Mouse (Mus musculus) layer of hippocampus, postnatal 25 days (tissue): Measurements from ENCODE around the gene Pgpep1l. TPM values are rescaled to one million over a fixed set of nuclear protein-coding genes. Genes with fewer than 3 reads are reported as not detected.

Experiments
- DNase-seq, 2 experiments: peaks; one replicate each; pipeline ENCODE4 v3.0.0; 2022; ENCODE audit warnings: mixed read lengths in 2 of 2, low spot score in 1 of 2; ENCODE audit errors: extremely low spot score in 1 of 2
- total RNA-seq, 2 experiments: library from RNA; stranded (reverse); gene quantifications; 2 replicates each; pipeline ENCODE4 v1.2.3; 2021

The Pgpep1l gene
- total RNA-seq, 2 experiments from 2014 or later, result 2.4 to 3.3 TPM

DNA sequence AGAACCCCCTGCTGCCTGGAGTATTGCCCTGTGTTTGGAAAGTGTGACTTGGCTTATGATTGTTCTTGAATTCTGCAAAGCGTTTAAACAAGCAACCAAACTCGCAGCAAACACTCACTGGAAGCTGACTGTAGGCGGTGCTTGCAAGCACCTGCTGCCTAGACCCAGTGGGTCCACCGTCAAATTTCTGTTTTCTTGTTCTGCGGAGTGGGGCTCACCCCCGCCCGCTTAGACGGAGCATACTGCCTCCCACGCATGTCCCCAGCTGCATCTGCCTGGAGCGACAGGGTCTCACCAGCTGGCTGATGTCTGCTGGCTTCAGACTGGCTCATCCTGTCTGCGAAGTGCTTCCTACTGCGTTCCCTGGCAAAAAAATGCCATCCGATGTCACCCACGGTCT, 498 bp upstream of the Pgpep1l start:
- DNase-seq, result peak; percentile 59 to 70

DNA sequence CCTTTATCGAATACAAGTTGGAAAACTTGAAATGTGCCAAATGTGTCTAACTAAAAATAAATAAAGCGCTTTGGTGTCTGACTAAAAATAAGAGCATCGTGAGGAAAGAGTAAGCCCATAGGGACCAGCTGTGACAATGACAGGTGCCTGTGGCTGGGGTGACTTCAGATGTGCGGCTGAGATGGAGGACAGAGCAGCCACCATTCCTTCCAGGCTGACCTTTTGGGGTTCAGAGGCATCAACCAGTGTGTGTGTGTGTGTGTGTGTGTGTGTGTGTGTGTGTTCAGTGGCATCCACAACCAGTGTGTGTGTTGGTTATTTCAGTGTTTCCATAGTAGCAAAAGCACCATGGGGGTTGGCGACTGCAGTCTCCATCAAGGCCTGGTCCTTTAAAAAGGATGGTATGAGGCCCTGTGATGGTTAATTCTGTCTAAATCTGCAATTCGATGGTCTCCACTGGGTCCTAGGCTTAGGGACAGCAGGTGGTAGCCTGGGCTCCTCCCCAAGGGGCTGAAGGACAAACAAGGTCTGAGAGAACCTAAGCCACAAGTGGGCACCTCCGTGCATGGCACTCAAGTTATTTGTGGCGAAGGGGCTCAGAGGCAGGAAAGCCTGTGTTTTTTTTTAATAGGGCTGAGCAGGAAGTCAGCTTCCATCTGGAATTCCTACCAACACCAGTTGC, 546 bp downstream of the Pgpep1l start:
- no peak for DNase-seq

DNA sequence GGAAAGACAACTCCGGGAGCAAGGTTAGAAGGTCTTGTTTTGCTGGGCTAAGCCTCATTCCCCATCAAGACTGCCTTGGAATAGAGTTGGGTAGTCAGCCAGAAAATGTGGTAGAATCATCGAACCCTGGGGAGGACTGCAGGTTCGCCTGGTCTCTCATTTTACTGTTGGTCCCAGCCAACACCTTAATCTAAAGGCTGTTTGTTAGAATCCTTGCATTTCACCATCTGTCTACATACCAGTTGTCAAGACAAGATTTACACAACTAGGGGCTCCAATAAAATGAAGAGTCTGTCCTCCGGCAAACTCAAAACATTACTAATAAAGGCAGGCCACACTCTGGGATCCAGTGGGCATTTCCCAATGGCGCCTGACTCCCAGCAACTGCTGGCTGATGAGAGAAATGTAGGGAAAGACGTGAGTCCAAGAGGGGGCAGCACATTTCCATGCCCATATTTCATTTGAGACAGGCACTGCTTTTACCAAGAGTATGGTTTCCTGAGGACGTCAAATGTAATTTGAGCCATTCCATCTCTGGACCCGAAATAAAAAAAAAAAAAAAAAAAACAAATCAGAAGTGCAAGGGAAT, 1.3 kb downstream of the Pgpep1l start:
- no peak for DNase-seq

DNA sequence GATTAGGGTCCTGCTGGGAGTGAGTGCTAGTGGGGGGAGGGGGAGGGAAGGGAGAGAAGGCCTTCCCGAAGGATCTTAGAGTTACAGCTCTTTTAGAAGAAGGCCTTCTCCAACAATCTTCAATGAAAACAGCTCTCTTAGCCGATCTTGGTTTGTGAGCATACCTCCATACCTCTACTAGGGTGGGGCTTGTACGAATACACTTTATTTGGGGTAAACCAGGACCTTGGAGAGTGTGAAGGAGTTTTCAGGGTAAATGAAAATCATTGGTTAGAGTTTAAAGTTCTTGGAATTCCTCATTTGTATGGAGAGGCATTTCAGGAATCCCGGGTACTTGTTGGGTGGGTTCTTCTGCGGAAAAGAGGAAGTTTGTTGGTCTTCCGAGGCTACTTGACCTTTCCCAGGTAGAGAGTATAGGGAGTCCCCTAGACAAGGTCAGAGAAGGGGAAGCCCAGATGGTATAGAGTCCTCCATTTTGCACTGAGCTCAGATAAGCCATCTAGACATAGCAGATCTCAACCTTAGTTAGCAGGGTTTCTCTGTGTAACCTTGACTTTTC, 4.4 kb downstream of the Pgpep1l start:
- DNase-seq, result no peak

DNA sequence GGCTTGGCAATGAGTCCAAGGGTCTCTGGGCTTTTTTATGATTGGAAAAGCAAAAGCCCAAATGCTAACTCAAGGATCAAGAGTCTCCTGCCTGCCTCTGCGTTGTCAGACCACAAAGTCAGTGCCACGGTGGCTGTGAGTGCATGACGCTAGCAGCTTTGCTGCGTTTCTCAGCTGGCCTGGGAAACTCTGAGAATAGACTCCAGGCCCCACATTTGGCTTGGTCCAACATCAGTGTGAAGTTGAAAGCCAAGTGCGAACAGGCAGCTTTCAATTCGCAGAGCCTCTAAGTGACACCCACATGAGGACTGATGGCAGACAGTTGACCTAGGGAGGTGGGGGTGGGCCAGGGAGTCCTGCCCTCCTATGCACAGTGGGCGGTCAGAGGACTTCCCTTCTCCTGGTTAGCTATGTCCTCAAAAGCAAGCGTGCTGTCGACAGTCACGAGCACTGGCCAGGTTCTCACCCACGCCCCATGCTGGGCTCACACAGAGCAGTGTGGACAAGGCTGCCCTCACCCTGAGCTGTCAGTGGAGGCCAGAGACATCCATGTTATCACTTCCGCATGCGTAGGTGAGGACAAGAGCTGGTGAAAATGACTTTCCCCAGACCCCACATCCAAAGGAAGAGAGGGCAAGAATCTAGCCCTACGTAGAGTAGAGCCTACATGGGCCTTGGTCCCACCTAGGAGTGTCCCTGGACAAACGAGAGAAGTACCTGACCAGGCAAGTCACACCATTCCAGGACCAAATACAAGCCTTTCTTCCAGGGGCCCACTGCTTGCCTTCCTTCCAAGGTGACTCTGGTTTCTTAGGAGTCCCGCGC, 5.5 kb downstream of the Pgpep1l start:
- no peak for DNase-seq

DNA sequence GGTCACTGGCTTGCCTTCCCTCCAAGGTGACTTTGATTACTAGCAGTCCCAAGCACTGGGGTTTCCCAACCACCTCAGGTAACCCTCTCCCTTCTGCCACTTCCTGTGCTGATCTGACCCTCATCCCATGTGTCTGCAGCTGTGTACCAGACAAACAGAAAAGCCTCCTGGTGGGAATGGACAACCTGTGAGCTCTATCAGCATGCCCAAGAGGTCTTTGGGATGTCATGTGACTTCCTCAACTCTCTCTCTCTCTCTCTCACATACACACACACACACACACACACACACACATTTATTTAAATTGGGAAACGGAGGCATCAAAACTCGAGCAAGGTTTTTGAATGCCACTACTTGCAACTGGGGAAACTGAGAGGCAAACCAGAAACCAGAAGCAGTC, 6.3 kb downstream of the Pgpep1l start:
- no peak for DNase-seq

DNA sequence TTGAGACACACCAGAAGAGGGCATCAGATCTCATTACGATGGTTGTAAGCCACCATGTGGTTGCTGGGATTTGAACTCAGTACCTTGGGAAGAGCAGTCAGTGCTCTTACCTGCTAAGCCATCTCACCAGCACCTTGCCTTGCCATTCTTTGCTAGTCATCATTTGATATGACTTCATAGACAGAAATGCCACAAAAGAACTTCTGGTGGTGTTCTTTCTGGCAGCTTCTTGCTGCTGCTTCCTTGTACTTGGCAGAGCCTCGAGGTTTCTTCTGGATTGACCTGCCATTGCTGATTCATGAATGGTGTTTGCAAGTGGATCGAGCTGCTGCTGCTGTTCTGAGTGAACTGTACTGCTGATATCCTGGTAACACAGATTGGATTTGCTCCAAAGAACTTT, 13.1 kb downstream of the Pgpep1l start:
- DNase-seq, result no peak

DNA sequence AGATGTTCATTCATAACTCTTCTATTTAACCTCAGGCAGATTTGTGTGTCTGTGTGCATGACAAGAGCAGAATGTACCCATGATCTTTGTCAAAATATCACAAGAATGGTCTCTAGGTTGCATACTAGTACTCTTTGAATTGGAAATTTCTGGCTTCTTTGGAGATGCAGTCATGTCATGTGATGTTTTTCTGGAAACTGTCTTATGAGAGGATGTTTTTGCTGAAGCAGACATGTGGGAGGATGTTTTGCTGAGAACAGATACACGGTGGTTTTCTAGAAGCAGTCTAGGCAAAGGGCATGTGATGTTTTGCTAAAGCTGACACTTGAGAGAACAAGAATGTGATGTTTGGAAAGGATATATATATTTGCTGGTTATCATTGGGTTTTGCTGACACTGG, 13.6 kb downstream of the Pgpep1l start:
- DNase-seq, result no peak

DNA sequence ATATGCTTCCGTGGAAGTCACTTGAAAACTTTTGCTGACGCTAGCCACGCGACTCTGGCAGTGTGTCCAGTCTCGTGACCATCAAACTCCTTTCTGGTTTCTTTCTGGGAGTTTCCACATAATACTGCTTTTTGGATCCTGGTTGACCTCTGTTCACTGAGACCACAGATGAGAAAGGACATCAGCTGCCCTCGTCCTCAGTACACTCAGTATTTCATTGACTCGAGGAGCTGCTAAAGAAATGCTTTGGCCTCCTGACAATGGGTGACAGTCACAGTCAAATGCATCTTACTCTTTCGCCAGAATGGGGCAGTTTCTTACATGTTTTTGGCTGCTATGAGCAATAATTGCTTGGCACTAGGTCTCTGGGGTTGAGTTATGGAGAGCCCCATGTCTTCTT, 17.8 kb downstream of the Pgpep1l start:
- DNase-seq, result no peak

DNA sequence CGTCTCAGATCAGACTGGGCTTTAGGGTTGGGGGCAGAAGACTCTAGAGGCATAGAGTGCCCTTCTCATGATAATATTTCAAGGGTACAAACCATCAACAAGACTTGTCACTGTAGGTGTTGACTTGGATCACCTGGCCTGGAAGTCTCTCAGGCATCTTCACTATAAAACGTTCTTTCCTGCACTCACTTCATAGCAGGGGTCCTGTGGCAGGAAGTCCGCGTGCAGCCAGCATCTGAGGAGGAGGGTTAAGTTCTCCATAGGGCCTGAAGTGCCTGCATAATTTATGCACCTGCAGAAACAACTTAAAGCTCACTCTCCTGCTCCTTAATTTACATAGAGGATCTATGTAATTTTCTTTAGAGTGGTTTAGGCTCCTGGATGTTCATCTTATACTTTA, 18.4 kb downstream of the Pgpep1l start:
- no peak for DNase-seq

DNA sequence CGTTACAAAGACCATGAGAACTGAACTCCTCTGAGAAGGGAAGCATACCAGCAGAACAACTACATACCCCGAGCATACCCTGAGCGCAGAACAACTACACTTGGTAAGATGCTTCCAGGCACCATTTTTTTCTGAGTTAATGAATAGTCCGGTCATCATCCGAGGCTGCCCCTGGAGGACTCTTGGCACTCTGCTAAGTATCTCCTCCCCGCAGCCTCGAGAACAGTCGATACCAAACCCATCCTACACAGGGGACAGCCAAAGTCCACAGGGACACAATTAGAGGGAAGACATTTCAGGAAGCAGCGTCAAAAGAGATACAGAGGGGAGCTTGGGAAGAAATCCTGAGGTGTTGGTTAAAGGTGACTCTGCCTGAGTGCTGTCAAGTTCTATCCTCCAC, 22.8 kb downstream of the Pgpep1l start:
- DNase-seq, result no peak

DNA sequence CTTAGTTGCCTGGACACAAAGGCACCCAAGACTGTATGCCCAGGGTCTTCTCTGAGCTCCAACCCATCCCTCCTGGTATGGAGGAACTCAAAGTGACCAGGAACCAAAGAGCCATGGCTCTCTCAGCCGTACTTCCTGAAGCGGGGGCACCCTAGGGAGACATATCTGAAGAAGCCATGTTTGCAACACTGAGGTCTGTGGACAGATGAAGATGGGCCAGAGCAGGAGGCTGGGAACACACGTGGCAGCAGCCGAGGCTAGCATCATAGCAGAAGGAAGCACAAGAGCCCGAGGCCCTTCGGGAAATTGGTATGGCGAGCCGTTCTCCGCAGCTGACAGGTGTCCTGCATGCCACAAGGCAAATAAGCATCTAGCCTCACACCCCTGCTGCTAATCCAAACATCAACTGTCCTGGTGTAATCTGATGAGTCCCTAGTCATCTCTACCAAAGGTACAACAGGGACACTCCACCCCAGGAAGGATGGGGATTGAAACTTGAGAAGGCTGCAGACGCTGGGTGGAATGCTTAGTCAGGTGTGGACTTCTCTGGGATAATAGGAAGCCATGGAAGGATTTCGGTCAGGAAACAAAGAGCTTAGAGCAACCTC, 24.7 kb downstream of the Pgpep1l start:
- DNase-seq, result no peak

DNA sequence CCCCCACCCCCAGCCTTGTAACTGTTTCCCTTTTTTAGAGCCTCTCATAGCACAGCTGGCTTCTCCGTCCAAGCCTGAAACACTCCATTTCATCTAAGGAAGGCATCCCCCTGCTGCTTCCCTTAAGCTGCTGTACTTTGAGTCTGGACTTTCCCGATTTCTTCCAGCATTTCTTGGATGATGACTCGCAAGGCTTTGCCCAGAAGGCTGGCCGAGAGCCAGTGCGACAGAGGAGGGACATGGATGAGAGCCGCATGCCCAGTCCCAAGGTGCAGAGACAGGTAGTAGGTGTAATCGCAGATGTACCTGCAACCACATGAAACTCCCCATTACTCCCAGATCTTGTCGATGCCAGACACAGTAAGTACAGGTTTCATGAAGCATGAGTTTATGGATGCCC, 27.2 kb downstream of the Pgpep1l start:
- DNase-seq, result no peak

DNA sequence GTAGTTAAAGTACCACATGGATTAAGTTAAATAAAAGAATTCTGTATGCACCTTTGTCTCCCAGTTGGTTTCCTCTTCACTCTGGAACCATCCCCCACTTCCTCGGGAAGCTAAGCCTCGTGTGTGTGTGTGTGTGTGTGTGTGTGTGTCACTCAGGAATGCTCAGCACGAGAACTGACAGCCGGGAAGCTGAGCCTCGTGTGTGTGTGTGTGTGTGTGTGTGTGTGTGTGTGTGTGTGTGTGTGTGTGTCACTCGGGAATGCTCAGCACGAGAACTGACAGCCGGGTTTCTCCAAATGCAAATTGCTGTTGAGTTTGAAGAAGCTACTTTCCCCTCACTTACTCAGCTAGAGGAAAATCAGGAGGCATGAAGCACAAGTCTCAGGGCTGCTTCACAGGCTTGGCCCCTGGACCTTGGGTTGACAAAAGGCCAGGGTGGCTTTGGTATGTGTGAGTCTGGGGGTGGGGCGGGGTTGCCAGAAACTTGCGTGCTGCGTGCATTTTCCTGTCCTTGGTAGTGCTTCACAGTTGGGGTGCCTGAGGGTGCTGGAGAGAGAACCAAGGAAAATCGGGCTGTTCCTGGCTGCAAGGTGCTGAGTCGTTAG, 30.3 kb downstream of the Pgpep1l start:
- no peak for DNase-seq

DNA sequence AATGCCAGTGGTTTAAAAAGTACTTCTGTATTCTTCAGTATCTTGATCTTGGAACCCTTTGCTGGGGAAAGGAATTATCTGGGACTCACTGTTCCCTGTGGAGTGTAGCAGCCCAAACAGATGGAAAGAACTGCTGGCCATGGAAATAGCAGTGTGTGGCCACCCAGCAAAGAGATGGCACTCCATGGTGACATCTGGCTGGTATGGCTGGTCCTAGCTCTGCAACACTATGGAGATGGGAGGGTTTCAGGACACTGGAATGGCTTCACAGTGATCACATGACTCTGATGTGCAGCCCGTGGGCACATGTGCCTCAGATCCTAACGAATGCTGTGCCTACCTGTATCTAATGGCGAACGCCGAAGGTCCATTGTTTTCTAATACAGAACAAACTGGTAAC, 31.5 kb downstream of the Pgpep1l start:
- DNase-seq, result no peak

DNA sequence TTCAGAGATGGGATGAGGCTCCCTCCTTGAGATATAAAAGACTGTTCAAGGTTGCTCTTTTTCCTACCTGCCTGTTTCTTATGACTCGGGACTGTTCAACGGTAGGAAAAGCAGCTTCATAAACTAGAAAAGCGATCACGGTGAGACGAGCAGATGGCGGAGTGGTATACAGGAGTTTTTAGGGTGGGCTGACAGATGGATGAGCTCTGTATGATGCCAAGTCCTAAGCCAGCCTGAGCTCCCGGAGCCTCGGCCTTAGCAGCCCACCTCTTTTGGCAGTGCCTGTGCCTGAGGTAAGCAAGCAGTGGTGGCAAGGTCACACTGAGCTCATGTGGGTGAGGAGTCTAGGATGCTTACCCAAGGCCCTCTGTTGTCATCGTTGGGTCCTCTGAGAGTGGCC, 33.2 kb downstream of the Pgpep1l start:
- DNase-seq, result no peak

DNA sequence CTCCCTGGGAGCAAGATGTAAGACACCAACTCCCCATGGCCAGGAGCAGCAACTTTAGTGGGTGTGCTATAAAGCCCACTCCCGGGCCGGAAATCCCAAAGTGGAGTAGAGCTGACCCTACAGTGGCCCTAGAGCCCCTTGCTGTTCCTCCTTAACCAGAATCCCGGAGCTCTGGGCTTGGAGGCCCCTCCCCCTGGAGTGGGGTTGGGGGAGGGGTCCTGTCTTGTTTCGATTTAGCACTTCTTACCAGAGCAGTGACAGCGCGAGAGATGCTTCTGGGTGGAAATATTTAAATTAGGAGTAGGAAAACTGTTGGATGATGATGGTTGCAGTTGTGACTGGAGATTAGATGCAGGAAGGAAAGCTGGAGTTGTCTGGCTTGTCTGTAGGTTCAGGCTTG, 35.5 kb downstream of the Pgpep1l start:
- no peak for DNase-seq

DNA sequence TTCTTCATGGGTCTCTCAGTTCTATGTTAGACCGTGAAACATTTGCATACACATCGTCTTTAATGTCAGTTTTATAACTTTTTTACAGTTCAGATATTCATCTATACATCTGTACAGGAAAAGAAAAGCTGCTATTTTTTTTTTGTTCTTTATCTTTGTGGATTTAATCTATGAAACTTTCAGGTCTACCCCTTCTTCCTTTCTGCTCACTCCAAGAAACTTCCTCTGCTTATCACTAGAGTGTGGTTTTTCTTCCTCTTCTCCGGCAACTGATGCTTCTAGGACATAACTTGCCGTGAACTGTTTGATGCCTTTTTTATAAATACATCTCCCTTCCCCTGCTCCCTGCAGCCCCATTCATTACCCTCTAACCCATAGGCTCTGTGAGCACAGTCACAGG, 36.4 kb downstream of the Pgpep1l start:
- DNase-seq, result no peak

DNA sequence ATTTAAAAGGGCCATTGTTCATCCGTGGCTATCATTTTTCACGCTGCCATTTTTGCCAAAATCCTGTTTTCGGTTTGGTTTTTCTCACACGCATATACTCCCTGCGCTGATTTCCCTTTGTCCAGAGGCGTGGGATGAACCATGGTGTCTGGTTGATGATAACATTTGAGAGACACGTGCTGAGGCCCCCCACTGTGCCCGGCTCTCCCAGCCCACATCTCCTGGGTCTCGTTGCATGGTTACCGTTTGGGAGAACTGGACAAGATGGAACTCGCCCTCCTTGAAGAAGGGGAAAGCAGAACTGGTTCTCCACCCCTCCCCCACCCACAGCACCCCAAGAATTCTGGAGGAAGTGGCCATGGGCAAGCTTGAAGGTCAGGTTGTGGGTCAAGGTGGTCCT, 37.0 kb downstream of the Pgpep1l start:
- no peak for DNase-seq

DNA sequence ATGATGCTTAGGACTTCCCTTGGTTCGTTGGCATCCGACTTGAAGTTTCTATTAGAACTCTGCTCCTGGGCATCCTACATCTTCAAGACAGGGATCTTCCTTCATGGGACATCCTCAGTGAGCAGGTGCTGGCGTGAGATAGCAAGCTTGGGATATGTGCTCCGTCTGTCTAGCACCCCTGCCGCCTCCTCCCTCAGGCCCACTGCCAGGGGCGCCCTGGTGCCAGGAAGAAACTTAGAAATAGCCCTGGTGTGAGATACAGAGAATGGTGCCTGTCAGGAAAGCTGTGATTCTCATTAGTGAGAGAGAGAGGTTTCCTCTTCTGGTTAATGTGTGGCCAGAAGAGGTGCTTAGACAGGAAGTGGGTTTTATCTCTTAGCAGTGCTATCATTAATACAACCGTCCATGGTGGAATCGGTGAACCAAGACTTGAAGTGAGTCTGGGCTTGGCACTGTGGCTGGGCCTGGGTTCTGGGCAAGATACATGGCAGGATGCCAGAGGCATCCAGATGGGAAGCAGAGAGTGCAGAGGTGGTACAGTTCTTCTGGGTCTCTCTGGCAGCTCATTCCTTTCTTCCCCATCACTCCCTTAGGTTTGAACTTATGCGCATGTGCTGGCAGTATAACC, 38.5 kb downstream of the Pgpep1l start:
- DNase-seq, result no peak
